Mouse (Mus musculus) intestine, embryonic 16.5 days (tissue): Measurements from ENCODE around the gene Atrnl1. TPM values are rescaled to one million over a fixed set of nuclear protein-coding genes. Genes with fewer than 3 reads are reported as not detected.
A peak's percentile ranks its signal among the peaks of the same experiment; 100 is the strongest.

Experiments
- ATAC-seq: fragments of 200-750 bp; cut with Nextera tagmentation; 2 replicates; pipeline ENCODE4 v1.8.0; 2017; ENCODE audit warnings: moderate TSS enrichment, moderate library complexity
- H3K27ac ChIP-seq: fragments of 300-500 bp; sonication (generic); 2 replicates; pipeline ENCODE4 v1.5.1; 2014; ENCODE audit warnings: mild to moderate bottlenecking, low read length
- H3K27me3 ChIP-seq: fragments of 300-500 bp; sonication (generic); replicated peaks from 2 replicates; pipeline ENCODE4 v1.6.1; 2014; ENCODE audit warnings: low read length, control low read depth, mixed read lengths; ENCODE audit not compliant: control insufficient read depth, insufficient read depth
- H3K36me3 ChIP-seq: fragments of 300-500 bp; sonication (generic); 2 replicates; pipeline ENCODE4 v1.6.1; 2014; ENCODE audit warnings: low read length, control low read depth; ENCODE audit not compliant: control insufficient read depth, insufficient read depth
- H3K4me1 ChIP-seq: fragments of 300-500 bp; sonication (generic); 2 replicates; pipeline ENCODE4 v1.6.1; 2014; ENCODE audit warnings: low read length, control low read depth, mixed read lengths; ENCODE audit not compliant: control insufficient read depth, insufficient read depth
- H3K4me2 ChIP-seq: fragments of 300-500 bp; sonication (generic); 2 replicates; pipeline ENCODE4 v1.6.1; 2014; ENCODE audit warnings: low read depth, low read length, control low read depth
- H3K4me3 ChIP-seq: fragments of 300-500 bp; sonication (generic); 2 replicates; pipeline ENCODE4 v1.5.1; 2014; ENCODE audit warnings: mild to moderate bottlenecking, low read length
- H3K9ac ChIP-seq: fragments of 300-500 bp; sonication (generic); 2 replicates; pipeline ENCODE4 v1.6.1; 2014; ENCODE audit warnings: low read depth, low read length
- H3K9me3 ChIP-seq: fragments of 300-500 bp; sonication (generic); 2 replicates; pipeline ENCODE4 v1.6.1; 2016; ENCODE audit warnings: low read length, control low read depth; ENCODE audit not compliant: control insufficient read depth
- WGBS: fragments of 180-500 bp; shearing (Covaris S2); extraction: QIAGEN DNeasy Blood & Tissue Kit; methylation state at CpG from one replicate; pipeline ENCODE4 v1.1.7; 2014; 5-methylcytosine and 5-hydroxymethylcytosine counted together
- polyA plus RNA-seq: library from polyadenylated mRNA; unstranded; fragments of >200 nt; fragmentation: Nextera tagmentation; extraction: Ambion mirVana; gene quantifications from 2 replicates; pipeline ENCODE4 v1.2.1, GENCODE M21; 2015

Gene Atrnl1
- polyA plus RNA-seq, 1 experiment from 2014 or later = 2.8 TPM

GRCm38 (mm10) chr19:57603593-57603992 lies 7.2 kb upstream of the Atrnl1 start:
- no peak for ATAC-seq

DNA sequence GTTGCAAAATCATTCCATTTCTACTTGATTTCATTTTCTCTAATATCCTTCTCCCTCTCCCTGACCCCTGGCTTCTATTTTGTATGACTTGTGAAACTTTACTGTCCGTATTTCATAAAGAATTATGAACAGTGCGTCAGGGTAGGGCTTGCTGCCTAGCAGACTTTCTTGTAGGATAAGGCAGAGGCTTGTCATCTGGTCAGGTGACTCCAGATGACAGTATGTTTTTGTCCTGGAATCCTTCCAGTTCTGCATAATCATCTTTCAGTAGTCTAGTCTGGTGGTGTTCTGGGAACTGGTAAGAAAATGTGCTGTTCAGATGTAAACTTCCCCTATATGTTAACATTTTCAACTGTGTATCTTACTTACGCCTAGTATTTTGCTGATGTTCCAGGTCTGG lies 4.9 kb upstream of the Atrnl1 start:
- 56% methylated on average over 3 of the region's 3 CpGs for WGBS
- no peak for ATAC-seq

More at GRCm38 (mm10) chr19:57603593-57603992, 7.2 kb upstream of the Atrnl1 start:
- WGBS = 77% methylated on average over 3 of the region's 3 CpGs
- H3K4me1 ChIP-seq = peaks cover 10% of the 10 kb centered on the region
- H3K9me3 ChIP-seq = no peaks in the 10 kb centered on the region; the same call in 1 of the 2 replicates
- no peak overlapping the region for H3K9ac ChIP-seq
- no peak overlapping the region for H3K4me3 ChIP-seq
- H3K36me3 ChIP-seq = no peaks in the 10 kb centered on the region
- no peak overlapping the region for H3K4me2 ChIP-seq
- H3K27ac ChIP-seq = no peak overlapping the region
- H3K27me3 ChIP-seq = no peaks in the 10 kb centered on the region

GRCm38 (mm10) chr19:57606351-57606750 lies 4.5 kb upstream of the Atrnl1 start:
- H3K36me3 ChIP-seq = no peaks in the 10 kb centered on the region
- 66% methylated on average over 10 of the region's 10 CpGs for WGBS
- H3K4me3 ChIP-seq = no peak overlapping the region
- H3K9ac ChIP-seq = no peak overlapping the region
- no peak overlapping the region for H3K4me2 ChIP-seq
- no peaks in the 10 kb centered on the region; the same call in 1 of the 2 replicates for H3K9me3 ChIP-seq
- H3K27me3 ChIP-seq = no peaks in the 10 kb centered on the region
- no peak for ATAC-seq
- H3K27ac ChIP-seq = peak overlapping the region; percentile 48; the same call in 1 of the 2 replicates
- peaks cover 6% of the 10 kb centered on the region for H3K4me1 ChIP-seq

More for the DNA sequence above, 4.9 kb upstream of the Atrnl1 start:
- no peak overlapping the region for H3K4me2 ChIP-seq
- H3K27ac ChIP-seq = 0 out of 2 replicates have a peak overlapping the region, but pooled peaks have one; percentile 48
- peaks cover 6% of the 10 kb centered on the region for H3K4me1 ChIP-seq
- no peak overlapping the region for H3K4me3 ChIP-seq
- H3K27me3 ChIP-seq = no peaks in the 10 kb centered on the region
- no peaks in the 10 kb centered on the region for H3K36me3 ChIP-seq
- H3K9ac ChIP-seq = no peak overlapping the region
- H3K9me3 ChIP-seq = no peaks in the 10 kb centered on the region; the same call in 1 of the 2 replicates

GRCm38 (mm10) chr19:57609361-57610057 lies 1.3 kb upstream of the Atrnl1 start:
- Histone ChIP-seq H3K9ac (peak overlapping the region; percentile 90), H3K36me3 (no peaks in the 10 kb centered on the region), H3K4me1 (peaks cover 6% of the 10 kb centered on the region; the same call in 1 of the 2 replicates), H3K9me3 (no peaks in the 10 kb centered on the region; the same call in 1 of the 2 replicates), H3K27me3 (no peaks in the 10 kb centered on the region), H3K27ac (peak overlapping the region; percentile 96), H3K4me3 (peak overlapping the region; percentile 93), H3K4me2 (peak overlapping the region; percentile 97)
- no peak for ATAC-seq
- WGBS = 11% methylated on average over 12 of the region's 12 CpGs

DNA sequence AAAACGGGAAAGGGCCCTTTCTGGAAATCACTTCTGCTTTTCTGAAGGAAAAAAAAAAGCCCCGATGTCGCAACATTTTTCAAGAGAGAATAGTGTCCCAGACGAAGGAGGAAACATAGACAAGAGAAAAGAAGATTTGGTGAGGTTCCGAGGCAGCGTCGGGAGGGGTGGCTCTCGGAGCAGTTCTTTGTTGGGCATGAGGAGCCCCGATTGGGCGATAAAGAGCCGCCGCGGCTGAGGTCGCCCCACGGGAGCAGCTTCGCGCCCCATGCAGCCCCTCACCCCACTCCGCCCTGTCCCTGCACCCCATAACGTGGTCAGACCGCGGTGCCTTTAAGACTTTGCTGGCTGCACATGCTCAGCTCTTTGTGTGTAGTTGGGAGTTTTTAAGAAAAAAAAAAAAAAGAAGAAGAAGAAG lies 767 bp upstream of the Atrnl1 start:
- Histone ChIP-seq H3K4me1 (peaks cover 6% of the 10 kb centered on the region; the same call in 1 of the 2 replicates), H3K36me3 (no peaks in the 10 kb centered on the region), H3K27me3 (no peaks in the 10 kb centered on the region), H3K27ac (peak overlapping the region; percentile 96), H3K4me3 (peak overlapping the region; percentile 93), H3K9ac (peak overlapping the region; percentile 90), H3K9me3 (no peaks in the 10 kb centered on the region), H3K4me2 (peak overlapping the region; percentile 97)
- no peak; the same call in 1 of the 2 replicates for ATAC-seq
- under 1% methylated on average over 21 of the region's 21 CpGs for WGBS

- peak overlapping the region; percentile 93 for H3K4me3 ChIP-seq
- ATAC-seq = peak; percentile 85
- peak overlapping the region; percentile 96 for H3K27ac ChIP-seq
- H3K9me3 ChIP-seq = no peaks in the 10 kb centered on the region
- H3K36me3 ChIP-seq = no peaks in the 10 kb centered on the region
- H3K4me1 ChIP-seq = peaks cover 6% of the 10 kb centered on the region
- H3K9ac ChIP-seq = peak overlapping the region; percentile 90
- H3K4me2 ChIP-seq = peak overlapping the region; percentile 97
- H3K27me3 ChIP-seq = no peaks in the 10 kb centered on the region
- WGBS = under 1% methylated on average over 56 of the region's 57 CpGs
These were observed 701 bp downstream of the Atrnl1 start for GRCm38 (mm10) chr19:57611291-57612178.

DNA sequence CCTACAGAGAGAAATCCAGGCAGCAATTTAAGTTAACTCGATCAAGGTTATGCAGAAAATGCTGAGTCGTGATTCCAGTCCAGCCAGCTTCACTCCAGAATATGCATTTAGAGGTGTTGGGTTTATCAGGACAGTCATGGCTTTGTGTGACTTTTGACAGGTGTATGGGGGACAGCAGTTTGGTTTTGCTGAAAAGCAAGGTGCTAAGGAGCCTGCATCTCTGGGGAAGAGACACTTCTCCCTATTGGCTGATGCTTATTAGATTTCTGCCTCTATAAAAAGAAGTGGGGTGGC lies 1.3 kb downstream of the Atrnl1 start:
- Histone ChIP-seq H3K9me3 (no peaks in the 10 kb centered on the region), H3K27ac (no peak overlapping the region), H3K36me3 (no peaks in the 10 kb centered on the region), H3K4me3 (peak overlapping the region; percentile 93), H3K4me1 (peaks cover 6% of the 10 kb centered on the region), H3K4me2 (peak overlapping the region; percentile 97), H3K9ac (peak overlapping the region; percentile 90; the same call in 1 of the 2 replicates), H3K27me3 (no peaks in the 10 kb centered on the region)
- ATAC-seq = no peak
- WGBS = 5% methylated on average over 2 of the region's 2 CpGs

DNA sequence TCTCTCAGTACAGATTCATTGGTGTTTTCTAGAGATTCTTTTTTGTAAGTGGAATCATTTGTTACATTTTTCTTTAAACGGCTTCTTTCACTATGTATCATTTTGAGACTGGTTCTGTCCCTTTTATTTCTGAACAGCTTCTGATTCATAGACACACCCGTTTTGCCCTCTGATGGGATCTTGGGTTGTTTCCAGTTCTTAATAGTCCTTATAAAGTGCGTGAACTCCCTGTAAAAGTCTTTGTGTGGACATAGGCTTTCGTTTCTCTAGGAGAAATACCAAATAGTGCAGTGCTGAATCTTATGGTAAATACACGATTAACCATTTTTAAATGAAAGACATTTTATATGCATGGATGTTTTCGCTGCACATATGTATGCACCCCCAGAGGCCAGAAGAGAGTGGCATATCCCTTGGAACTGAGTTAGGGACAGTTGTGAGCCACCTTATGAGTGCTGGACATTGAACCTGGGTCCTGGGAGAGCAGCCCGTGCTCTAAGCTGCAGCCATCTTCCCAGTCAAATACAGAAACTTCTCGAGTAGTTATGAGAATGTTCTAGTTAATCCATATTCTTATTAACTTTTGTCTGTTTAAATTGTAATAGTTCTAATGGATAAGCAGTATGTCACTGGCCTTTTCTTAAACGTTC lies 5.3 kb downstream of the Atrnl1 start:
- H3K4me1 ChIP-seq = peaks cover 2% of the 10 kb centered on the region
- no peak overlapping the region for H3K9ac ChIP-seq
- WGBS = 61% methylated on average over 9 of the region's 9 CpGs
- H3K4me3 ChIP-seq = no peak overlapping the region
- H3K27ac ChIP-seq = no peak overlapping the region; the same call in 1 of the 2 replicates
- H3K9me3 ChIP-seq = no peaks in the 10 kb centered on the region
- H3K36me3 ChIP-seq = no peaks in the 10 kb centered on the region
- H3K4me2 ChIP-seq = no peak overlapping the region
- H3K27me3 ChIP-seq = no peaks in the 10 kb centered on the region
- no peak for ATAC-seq

DNA sequence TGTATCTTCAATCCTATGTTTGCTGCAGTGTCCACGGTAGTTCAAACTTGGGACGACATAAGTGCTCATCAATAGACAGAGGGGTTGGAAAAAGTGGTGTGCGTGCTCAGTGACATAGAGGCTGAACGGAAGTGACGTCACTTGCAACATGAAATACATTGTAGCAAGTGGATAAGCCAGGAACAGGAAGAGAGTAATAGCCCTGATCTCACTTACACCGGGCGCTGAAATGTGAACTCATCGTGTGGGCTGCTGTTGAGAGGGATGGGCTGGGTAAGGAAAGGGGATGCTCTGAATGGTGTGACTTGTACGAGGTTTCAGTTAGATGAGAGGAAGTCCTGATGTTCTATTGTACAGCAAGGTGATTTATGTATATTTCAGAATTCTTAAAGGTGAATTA lies 8.3 kb downstream of the Atrnl1 start:
- H3K9ac ChIP-seq = no peak overlapping the region
- no peaks in the 10 kb centered on the region for H3K27me3 ChIP-seq
- ATAC-seq = no peak
- no peaks in the 10 kb centered on the region for H3K36me3 ChIP-seq
- H3K4me1 ChIP-seq = peaks cover 2% of the 10 kb centered on the region
- H3K9me3 ChIP-seq = no peaks in the 10 kb centered on the region; the same call in 1 of the 2 replicates
- no peak overlapping the region for H3K27ac ChIP-seq
- 83% methylated on average over 9 of the region's 9 CpGs for WGBS
- H3K4me3 ChIP-seq = no peak overlapping the region
- no peak overlapping the region for H3K4me2 ChIP-seq
